Mouse (Mus musculus) right cerebral cortex, adult 18-20 months (tissue): ENCODE measurements around the gene Clic4.

Experiments used
- DNase-seq: peaks from one replicate; pipeline ENCODE4 v3.0.0; 2022; ENCODE audit warnings: mixed read lengths

Clic4 gene

GRCm38 (mm10) chr4:135179077-135179481, 93.5 kb downstream of the Clic4 start:
- DNase-seq = no peak

- DNase-seq = no peak
Observed at GRCm38 (mm10) chr4:135177568-135177967, 95.0 kb downstream of the Clic4 start.

DNA sequence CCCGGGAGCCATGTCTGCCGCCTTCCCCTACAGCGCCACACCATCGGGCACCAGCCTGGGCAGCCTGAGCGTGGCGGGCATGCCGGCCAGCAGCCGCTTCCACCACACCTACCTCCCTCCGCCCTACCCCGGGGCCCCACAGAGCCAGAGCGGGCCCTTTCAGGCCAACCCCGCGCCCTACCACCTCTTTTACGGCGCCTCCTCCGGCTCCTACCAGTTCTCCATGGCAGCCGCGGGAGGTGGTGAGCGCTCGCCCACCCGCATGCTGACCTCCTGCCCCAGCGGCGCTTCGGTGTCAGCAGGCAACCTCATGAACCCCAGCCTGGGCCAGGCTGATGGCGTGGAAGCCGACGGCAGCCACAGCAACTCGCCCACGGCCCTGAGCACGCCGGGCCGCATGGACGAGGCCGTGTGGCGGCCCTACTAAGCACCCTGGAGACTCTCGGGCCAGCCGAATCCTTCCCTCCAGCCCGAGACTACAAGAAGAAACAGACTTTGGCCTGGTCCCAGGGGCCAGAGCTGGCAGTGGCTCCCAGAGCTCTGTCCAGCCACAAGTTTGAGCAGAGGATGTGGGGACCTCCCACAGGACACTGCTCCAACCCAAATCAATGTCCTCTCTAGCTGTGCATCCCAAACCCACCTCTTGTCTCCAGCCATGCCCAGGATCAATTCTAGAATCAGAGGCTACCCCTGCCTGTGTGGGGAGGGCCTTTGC, 97.1 kb downstream of the Clic4 start:
- no peak for DNase-seq

DNA sequence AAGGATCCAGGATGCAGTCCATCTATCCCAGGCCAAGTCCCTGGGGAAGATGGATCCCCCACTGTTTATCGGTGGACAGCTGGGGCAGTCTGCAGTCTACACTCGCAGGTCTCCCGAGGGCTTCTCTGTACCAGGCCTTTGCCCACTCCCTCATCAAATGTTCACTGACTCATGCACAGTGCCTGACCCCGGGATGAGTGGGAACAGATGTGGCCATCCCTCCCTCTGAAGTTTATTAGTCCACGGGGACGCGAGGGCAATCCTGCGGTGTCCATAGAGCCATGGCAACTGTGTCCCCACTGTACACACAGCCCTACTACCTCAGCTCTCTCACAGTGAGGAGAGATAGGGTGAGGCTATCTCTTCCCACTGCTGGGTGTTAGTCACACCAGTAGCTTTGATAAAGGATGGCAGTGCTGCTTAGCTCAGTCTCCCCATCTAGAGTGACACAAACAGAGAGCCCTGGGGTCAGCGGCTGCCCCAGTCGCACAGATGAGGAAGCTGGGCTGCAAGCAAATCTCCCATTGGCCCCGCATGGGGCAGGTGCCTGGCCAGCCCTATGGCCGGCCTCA, 101.2 kb downstream of the Clic4 start:
- DNase-seq = no peak

DNA sequence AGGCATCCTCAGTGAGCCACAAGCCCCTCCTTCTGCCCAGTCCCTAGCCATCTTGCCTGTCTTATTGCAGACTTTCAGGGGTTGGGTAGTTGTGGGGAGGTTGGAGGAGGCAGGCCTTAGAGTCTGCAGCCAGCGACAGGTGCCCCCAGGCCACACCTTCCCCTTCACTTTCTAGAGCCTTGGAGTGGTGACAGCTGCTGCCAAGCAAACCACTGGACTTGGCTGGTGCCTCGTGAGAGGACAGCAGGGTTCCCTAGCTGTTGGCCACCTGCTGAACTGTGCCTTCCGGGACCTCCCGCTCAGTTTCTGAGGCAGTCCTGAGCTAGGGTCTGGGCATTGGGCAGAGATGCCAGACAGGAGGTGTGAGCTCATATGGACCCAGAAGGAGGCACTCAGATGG, 103.1 kb downstream of the Clic4 start:
- DNase-seq = no peak

DNA sequence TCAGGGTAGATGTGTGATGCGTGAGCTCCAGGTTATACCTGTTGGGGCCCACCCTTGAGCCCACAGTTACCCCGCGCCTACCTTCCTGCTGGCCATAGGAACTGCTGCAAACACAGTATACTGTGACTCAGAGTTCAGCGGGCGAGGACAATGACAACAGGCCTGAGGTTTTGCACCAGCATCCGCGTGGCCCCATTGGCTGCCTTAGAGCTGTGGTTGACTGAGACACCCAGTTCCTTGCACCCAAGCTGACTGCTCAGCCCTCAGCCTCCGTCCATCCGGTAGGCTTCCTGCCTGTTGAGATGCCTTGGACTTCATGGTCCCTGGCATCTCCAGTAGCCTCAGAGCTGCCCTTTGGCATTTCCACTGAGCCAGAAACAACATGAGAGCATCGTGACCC, 103.5 kb downstream of the Clic4 start:
- no peak for DNase-seq

- no peak for DNase-seq
Observed at GRCm38 (mm10) chr4:135167816-135168527, 104.6 kb downstream of the Clic4 start.

DNA sequence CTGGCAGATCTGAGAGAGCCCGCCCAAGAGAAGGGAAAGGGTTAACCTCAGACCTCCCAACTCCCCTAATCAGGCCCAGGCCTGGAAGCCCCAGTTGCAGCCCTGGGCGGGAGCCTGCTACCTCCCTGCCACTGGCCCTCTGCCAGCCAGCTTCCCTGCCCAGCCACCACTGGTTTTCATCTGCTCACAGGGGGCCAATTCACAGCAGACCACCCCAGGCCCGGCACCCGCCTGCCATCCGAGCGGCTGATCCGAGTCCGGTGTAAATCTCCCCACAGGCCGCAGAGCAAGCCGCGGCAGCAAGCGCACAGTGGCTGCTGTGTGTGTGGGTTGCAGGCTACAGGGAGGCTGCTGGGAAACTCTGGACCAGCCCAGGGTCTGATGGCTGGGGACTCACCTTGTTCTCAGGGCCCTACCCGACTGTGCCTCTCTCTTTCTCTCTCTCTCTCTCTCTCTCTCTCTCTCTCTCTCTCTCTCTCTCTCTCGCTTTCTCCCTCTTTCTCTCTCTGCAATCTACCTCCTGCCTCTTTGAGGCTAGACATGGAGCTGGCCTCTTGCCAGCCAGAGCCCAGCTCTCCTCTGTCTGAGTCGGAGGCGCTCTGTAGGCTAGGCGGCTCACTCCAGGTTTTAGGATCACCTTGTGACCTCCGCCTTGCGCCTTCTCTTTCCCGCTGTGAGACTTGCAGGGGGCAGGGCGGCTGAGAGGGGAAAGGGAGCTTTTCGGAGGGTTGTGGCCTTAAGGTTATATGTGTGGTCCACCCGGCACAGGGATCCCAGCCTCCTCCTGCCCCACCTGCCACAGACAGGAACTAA, 106.0 kb downstream of the Clic4 start:
- no peak for DNase-seq

DNA sequence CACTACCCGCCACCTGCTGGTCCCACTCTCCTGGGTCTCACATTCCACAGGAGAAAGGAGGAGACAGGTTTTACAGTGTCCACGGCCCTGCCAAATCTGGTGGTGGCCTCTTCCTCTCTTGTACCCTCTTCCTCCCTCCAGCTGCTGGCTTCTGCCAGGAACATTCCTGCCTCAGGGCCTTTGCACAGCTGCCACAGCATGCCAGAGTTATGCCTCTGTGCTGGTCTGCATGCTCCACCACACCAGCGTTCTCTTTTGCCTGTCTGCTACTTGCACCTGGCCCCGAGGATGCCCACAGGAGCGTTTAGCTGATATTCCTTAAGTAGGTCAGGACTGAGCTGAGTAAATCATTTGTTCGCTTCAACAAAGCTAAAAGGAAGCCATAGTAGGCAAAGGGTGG, 106.9 kb downstream of the Clic4 start:
- no peak for DNase-seq
